Comparison of ENCODE assay signal across 10 mouse cellular contexts in genomic region chr6:143307327-143307726, GRCm38 (mm10).
DNase-seq lines count a peak whose midpoint lies in the region; ATAC-seq and TF ChIP-seq lines count a peak whose summit lies in the region.
"Had no signal": no experiment of that assay in that cellular context is flagged by ENCODE, and none has a peak within 500 bp of the region (broad histone marks: within the 10 kb centered on the region; RNA-seq: fewer than 3 reads in every experiment).

No protein-coding gene starts in this region.

- WGBS in heart, adult 2 months, result 32% methylated on average over 6 of the region's 6 CpGs
- WGBS in heart, embryonic 16.5 days, result 51% methylated on average over 6 of the region's 6 CpGs
- 50% methylated on average over 6 of the region's 6 CpGs for WGBS in liver, embryonic 14.5 days (ENCODE audit: insufficient replicate concordance)
- WGBS in stomach, embryonic 15.5 days, result 59% methylated on average over 6 of the region's 6 CpGs

- H3K27me3 ChIP-seq in heart, adult 2 months (ENCODE audit: control insufficient read depth, insufficient read depth, low read length), result no peaks in the 10 kb centered on the region
- no peaks in the 10 kb centered on the region for H3K27me3 ChIP-seq in heart, embryonic 16.5 days (ENCODE audit: control insufficient read depth, insufficient read depth, low read length)
- H3K27me3 ChIP-seq in liver, embryonic 14.5 days (ENCODE audit: control insufficient read depth, insufficient read depth, low read length), result no peaks in the 10 kb centered on the region
- no peaks in the 10 kb centered on the region for H3K27me3 ChIP-seq in stomach, embryonic 15.5 days (replicated peaks)

- no peak overlapping the region for H3K9ac ChIP-seq in heart, adult 2 months (ENCODE audit: low read depth, low read length)
- no peak overlapping the region for H3K9ac ChIP-seq in heart, embryonic 16.5 days (ENCODE audit: low read length)
- no peak overlapping the region for H3K9ac ChIP-seq in liver, embryonic 14.5 days (replicated peaks)
- H3K9ac ChIP-seq in stomach, embryonic 15.5 days, result no peak overlapping the region

- intact Hi-C loops in heart, adult 2 months (cut with DNase I), result no loop called here

- no peaks in the 10 kb centered on the region for H3K36me3 ChIP-seq in heart, adult 2 months (ENCODE audit: control insufficient read depth, insufficient read depth, low read length)
- no peaks in the 10 kb centered on the region for H3K36me3 ChIP-seq in heart, embryonic 16.5 days (ENCODE audit: control insufficient read depth, insufficient read depth)
- no peaks in the 10 kb centered on the region for H3K36me3 ChIP-seq in liver, embryonic 14.5 days (replicated peaks; ENCODE audit: control insufficient read depth, insufficient read depth, low read depth)
- no peaks in the 10 kb centered on the region for H3K36me3 ChIP-seq in stomach, embryonic 15.5 days

- peak; percentile 58; the same call in 1 of the 2 replicates for ATAC-seq in heart, embryonic 16.5 days (replicated peaks; ENCODE audit: extremely low read depth, insufficient read depth, low FRiP score)
- peak; percentile 39; the same call in 1 of the 2 replicates for ATAC-seq in liver, embryonic 14.5 days (ENCODE audit: insufficient read depth)
- peak; percentile 22; the same call in 1 of the 2 replicates for ATAC-seq in stomach, embryonic 15.5 days (ENCODE audit: insufficient read depth, low FRiP score, low read depth)
- ATAC-seq in inflammation-experienced regulatory T-cells, adult 6 months, result no peak

- no peak for TF ChIP-seq CTCF in heart, adult 2 months (IDR thresholded peaks at IDR 0.05)
- no peak for TF ChIP-seq CTCF in liver, embryonic 14.5 days (IDR thresholded peaks at IDR 0.05; ENCODE audit: low read depth)

- no peaks in the 10 kb centered on the region for H3K79me2 ChIP-seq in heart, adult 2 months (replicated peaks; ENCODE audit: control insufficient read depth, insufficient read depth, low read length)

- H3K27ac ChIP-seq in heart, adult 2 months, result no peak overlapping the region
- no peak overlapping the region for H3K27ac ChIP-seq in heart, embryonic 16.5 days (ENCODE audit: low read length)
- no peak overlapping the region for H3K27ac ChIP-seq in liver, embryonic 14.5 days
- H3K27ac ChIP-seq in stomach, embryonic 15.5 days, result no peak overlapping the region
- H3K27ac ChIP-seq: left cerebral cortex, adult 2 months had no signal

- TF ChIP-seq EP300 in heart, adult 2 months (IDR thresholded peaks at IDR 0.05; ENCODE audit: insufficient read depth, low read depth, low read length), result no peak
- TF ChIP-seq EP300 in liver, embryonic 14.5 days (IDR thresholded peaks at IDR 0.05; ENCODE audit: low read depth), result no peak

- H3K9me3 ChIP-seq in heart, embryonic 16.5 days (replicated peaks; ENCODE audit: control insufficient read depth, low read length), result no peaks in the 10 kb centered on the region
- H3K9me3 ChIP-seq in liver, embryonic 14.5 days (ENCODE audit: control insufficient read depth, low read length), result no peaks in the 10 kb centered on the region
- H3K9me3 ChIP-seq in stomach, embryonic 15.5 days, result no peaks in the 10 kb centered on the region

- no peak overlapping the region for H3K4me3 ChIP-seq in heart, adult 2 months
- H3K4me3 ChIP-seq in heart, embryonic 16.5 days (ENCODE audit: low read length), result no peak overlapping the region
- no peak overlapping the region for H3K4me3 ChIP-seq in liver, embryonic 14.5 days (ENCODE audit: insufficient read depth in 1 of 2, low read depth in 2 of 2, low read length in 2 of 2)
- H3K4me3 ChIP-seq in stomach, embryonic 15.5 days (replicated peaks), result no peak overlapping the region
- H3K4me3 ChIP-seq: left cerebral cortex, adult 2 months had no signal

- TF ChIP-seq POLR2A in heart, adult 2 months (IDR thresholded peaks at IDR 0.05; ENCODE audit: insufficient read depth, low read depth, low read length), result no peak

- no peaks in the 10 kb centered on the region; the same call in 1 of the 2 replicates for H3K4me1 ChIP-seq in heart, adult 2 months (ENCODE audit: control insufficient read depth, insufficient read depth, low read length)
- H3K4me1 ChIP-seq in heart, embryonic 16.5 days (ENCODE audit: control insufficient read depth, insufficient read depth, low read length), result no peaks in the 10 kb centered on the region
- no peaks in the 10 kb centered on the region for H3K4me1 ChIP-seq in liver, embryonic 14.5 days (replicated peaks; ENCODE audit: control insufficient read depth in 2 of 2, insufficient read depth in 2 of 2, low read length in 1 of 2)
- H3K4me1 ChIP-seq in stomach, embryonic 15.5 days, result no peaks in the 10 kb centered on the region

- H3K4me2 ChIP-seq in heart, embryonic 16.5 days (ENCODE audit: low read depth, low read length), result no peak overlapping the region
- no peak overlapping the region for H3K4me2 ChIP-seq in liver, embryonic 14.5 days (ENCODE audit: low read depth)
- H3K4me2 ChIP-seq in stomach, embryonic 15.5 days, result no peak overlapping the region

- DNase-seq in heart, adult 18-20 months, result peak; percentile 14 to 15
- no peak for DNase-seq in heart, adult 2 months
- no peak for DNase-seq in liver, embryonic 14.5 days (ENCODE audit: low read depth in 3 of 3, low spot score in 3 of 3)
- no peak for DNase-seq in right cerebral cortex, postnatal 10 days (ENCODE audit: low spot score in 2 of 2)
- DNase-seq in gastrocnemius, adult 18-20 months (ENCODE audit: low spot score), result no peak
- DNase-seq: B cell, adult 2 months had no signal

Comparison
In these comparisons a context has a peak if more than half of its experiments do, and no peak if none do; other contexts are left out.
1. DNase-seq: peak in heart, adult 18-20 months (2 of 2); none in heart, adult 2 months (0 of 2), liver, embryonic 14.5 days (0 of 3), right cerebral cortex, postnatal 10 days (0 of 2) and gastrocnemius, adult 18-20 months (single experiment).